Mouse (Mus musculus) bone marrow macrophage, adult 2 months (primary cell): ENCODE data around the gene Lipc.

ENCODE experiments used
- CTCF ChIP-seq: IDR thresholded peaks from 2 replicates; pipeline ENCODE4 v1.5.1; 2012; ENCODE audit warnings: low read depth, mild to moderate bottlenecking, low read length, moderate library complexity
- POLR2A ChIP-seq: IDR thresholded peaks from 2 replicates; pipeline ENCODE4 v1.6.1; 2012; ENCODE audit warnings: mild to moderate bottlenecking, low read depth, low read length, borderline replicate concordance

- TF ChIP-seq POLR2A (no peak), CTCF (no peak)
Observed at GRCm38 (mm10) chr9:70965011-70965410, 13.0 kb upstream of the Lipc start.
